Mouse (Mus musculus): ENCODE data around the gene Gm49322.

The Gm49322 gene

DNA sequence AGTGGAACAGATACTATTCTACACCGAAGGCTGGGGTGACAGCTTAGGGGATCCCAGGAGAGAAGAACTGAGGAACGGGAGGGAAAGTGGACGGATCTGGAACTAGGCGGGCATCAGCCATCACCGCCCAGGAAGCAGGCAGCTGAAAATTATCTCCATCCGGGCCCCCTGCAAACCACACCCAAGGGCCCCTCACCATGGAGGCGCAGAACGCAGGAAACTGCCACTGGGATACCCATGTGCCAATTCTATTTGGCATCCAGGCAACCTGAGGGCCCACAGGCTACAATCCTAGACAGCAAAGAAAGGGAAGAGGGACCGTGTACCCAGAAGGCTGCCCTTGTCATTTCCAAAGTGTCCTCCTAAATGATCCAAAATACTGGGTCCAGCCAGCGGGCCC lies 35.4 kb upstream of the Gm49322 start:
- Histone ChIP-seq H3K9me3 (ENCODE audit: low read length) (no peaks in the 10 kb centered on the region), H3K27me3 (ENCODE audit: insufficient read depth, low read length) (no peaks in the 10 kb centered on the region), H3K4me1 (replicated peaks; ENCODE audit: low read depth, low read length) (peaks cover 100% of the 10 kb centered on the region), H3K4me3 (replicated peaks; ENCODE audit: low read length) (peak overlapping the region; percentile 72), H3K36me3 (ENCODE audit: insufficient read depth, low read length) (peaks cover 57% of the 10 kb centered on the region)
- TF ChIP-seq CTCF (conservative IDR thresholded peaks at IDR 0.05; ENCODE audit: low read length) (no peak), POU5F1 (IDR thresholded peaks at IDR 0.05; ENCODE audit: borderline replicate concordance, low read length) (no peak), NANOG (IDR thresholded peaks at IDR 0.05; ENCODE audit: borderline replicate concordance, low read length) (no peak)

DNA sequence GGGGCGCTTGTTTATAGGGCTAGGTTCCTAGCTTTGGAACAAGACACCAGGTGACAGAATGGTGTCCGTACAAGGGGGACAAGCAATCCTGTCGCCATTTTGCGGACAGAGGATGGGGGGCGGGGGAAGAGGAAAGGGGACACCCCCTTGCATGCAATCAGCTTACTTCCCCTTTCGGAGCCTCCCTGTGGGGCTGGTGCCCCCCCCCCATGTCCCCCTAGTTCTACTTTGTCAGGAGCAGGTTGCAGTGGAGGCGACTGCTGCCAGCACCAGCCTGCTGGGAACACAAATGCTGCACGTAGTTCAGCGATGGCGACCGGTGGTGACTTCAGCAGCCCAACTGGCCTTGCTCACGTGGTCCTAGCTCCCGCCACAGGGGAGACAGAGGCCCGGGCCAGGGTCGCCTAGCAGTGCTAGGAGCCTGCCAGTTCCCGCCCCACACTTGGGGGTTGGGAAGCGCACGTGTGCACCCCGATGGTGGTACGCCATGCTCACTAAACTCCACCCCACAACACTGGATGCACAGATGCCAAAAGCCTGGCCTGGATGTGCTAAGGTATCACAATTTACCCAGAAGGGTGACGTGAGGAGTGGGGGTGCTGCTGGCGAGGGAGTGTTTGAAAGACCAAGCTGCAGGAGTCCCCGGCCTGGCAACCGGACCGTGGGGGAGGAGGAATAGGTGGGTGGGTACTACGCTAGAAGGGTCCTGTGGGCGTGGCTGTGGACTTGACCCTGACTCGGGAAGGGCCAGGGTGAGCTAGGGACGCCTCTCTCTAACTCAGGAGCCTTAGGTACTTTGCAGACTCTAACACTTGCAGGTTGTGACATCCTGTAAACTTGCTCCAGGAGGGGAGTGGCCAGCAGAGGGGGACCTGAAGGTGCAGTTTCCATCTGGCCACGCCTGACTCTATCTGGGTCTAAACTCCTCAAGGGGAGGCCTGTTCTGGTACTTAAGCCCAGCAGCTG lies 34.7 kb upstream of the Gm49322 start:
- no peak for TF ChIP-seq NANOG (IDR thresholded peaks at IDR 0.05; ENCODE audit: borderline replicate concordance, low read length)
- TF ChIP-seq POU5F1 (IDR thresholded peaks at IDR 0.05; ENCODE audit: borderline replicate concordance, low read length): no peak
- TF ChIP-seq CTCF (conservative IDR thresholded peaks at IDR 0.05; ENCODE audit: low read length): no peak

DNA sequence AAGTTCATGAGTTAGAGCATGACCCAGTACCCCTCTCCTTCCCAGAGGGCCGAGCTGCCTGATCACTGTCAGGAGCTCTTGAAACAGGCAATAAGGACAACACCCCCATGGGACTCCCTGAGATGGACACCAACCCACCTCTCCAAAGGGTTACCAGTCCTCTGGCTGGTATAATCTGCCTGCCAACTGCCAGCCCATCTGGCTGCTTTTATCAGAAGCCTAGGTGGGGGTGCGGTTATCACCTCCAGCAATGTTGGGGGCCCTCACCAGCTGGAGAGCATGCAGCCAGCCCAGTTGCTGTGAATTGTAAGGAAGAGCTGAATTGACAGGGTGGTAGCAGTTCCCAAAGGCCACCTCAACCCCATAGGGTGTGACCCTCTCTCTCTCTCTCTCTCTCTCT lies 33.3 kb upstream of the Gm49322 start:
- no peak for TF ChIP-seq NANOG (IDR thresholded peaks at IDR 0.05; ENCODE audit: borderline replicate concordance, low read length)
- no peak for TF ChIP-seq CTCF (conservative IDR thresholded peaks at IDR 0.05; ENCODE audit: low read length)
- no peak for TF ChIP-seq POU5F1 (IDR thresholded peaks at IDR 0.05; ENCODE audit: borderline replicate concordance, low read length)

More for the DNA sequence above, 34.7 kb upstream of the Gm49322 start:
- H3K27me3 ChIP-seq (ENCODE audit: insufficient read depth, low read length): no peaks in the 10 kb centered on the region
- peak overlapping the region; percentile 72 for H3K4me3 ChIP-seq (replicated peaks; ENCODE audit: low read length)
- peaks cover 54% of the 10 kb centered on the region for H3K36me3 ChIP-seq (ENCODE audit: insufficient read depth, low read length)
- H3K9me3 ChIP-seq (ENCODE audit: low read length): no peaks in the 10 kb centered on the region
- H3K4me1 ChIP-seq (replicated peaks; ENCODE audit: low read depth, low read length): peaks cover 100% of the 10 kb centered on the region

DNA sequence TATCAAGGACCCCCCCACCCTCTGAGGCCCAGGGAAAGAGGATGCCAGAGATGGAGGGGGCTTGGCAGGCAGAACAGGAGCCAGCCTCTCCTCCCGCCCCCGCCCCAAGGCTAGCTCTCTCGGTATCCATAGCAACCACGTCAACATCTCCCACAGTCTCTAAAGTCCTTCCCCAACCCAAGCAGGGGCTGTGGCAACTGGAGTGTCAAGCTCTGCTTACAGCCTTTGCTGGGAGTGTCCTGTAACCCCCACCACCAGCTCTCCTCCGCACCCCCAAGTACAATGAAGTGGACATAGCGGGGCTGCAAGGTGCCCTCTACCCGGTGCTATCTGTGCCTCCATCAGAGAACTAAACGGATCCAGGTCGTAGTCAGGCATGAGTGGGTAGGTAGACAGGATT lies 31.9 kb upstream of the Gm49322 start:
- H3K36me3 ChIP-seq (ENCODE audit: insufficient read depth, low read length): peaks cover 38% of the 10 kb centered on the region
- peak overlapping the region; percentile 30 for H3K4me3 ChIP-seq (replicated peaks; ENCODE audit: low read length)
- H3K27me3 ChIP-seq (ENCODE audit: insufficient read depth, low read length): no peaks in the 10 kb centered on the region
- no peaks in the 10 kb centered on the region for H3K9me3 ChIP-seq (ENCODE audit: low read length)
- TF ChIP-seq CTCF (conservative IDR thresholded peaks at IDR 0.05; ENCODE audit: low read length) (no peak), POU5F1 (IDR thresholded peaks at IDR 0.05; ENCODE audit: borderline replicate concordance, low read length) (no peak), NANOG (IDR thresholded peaks at IDR 0.05; ENCODE audit: borderline replicate concordance, low read length) (no peak)
- peaks cover 78% of the 10 kb centered on the region for H3K4me1 ChIP-seq (replicated peaks; ENCODE audit: low read depth, low read length)

More for the DNA sequence above, 33.3 kb upstream of the Gm49322 start:
- H3K27me3 ChIP-seq (ENCODE audit: insufficient read depth, low read length): no peaks in the 10 kb centered on the region
- H3K4me1 ChIP-seq (replicated peaks; ENCODE audit: low read depth, low read length): peaks cover 88% of the 10 kb centered on the region
- H3K4me3 ChIP-seq (replicated peaks; ENCODE audit: low read length): peak overlapping the region; percentile 72; the same call in 1 of the 2 replicates
- H3K36me3 ChIP-seq (ENCODE audit: insufficient read depth, low read length): peaks cover 53% of the 10 kb centered on the region
- no peaks in the 10 kb centered on the region for H3K9me3 ChIP-seq (ENCODE audit: low read length)

DNA sequence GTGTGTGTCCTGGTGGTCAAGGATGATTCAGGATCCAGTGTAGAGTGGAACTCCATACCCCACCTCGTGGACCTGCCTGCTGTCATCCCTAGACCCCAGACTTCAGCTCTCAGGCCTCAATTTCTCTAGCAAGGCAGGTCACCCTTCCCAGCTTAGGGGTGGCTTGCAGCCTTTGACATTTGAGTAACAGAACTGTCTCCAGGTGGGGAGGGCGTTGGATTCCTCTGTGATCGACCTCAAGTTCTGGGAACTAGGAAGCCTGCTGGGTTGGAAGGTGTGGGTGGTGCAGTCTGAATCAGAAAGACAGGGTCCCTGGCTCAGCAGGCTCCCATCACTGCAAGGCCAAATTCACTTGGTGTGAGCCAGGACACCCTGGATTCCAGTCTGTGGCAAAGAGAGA lies 30.9 kb upstream of the Gm49322 start:
- Histone ChIP-seq H3K27me3 (ENCODE audit: insufficient read depth, low read length) (no peaks in the 10 kb centered on the region), H3K9me3 (ENCODE audit: low read length) (no peaks in the 10 kb centered on the region), H3K4me1 (replicated peaks; ENCODE audit: low read depth, low read length) (peaks cover 78% of the 10 kb centered on the region), H3K36me3 (ENCODE audit: insufficient read depth, low read length) (peaks cover 32% of the 10 kb centered on the region), H3K4me3 (replicated peaks; ENCODE audit: low read length) (peak overlapping the region; percentile 93)
- no peak for TF ChIP-seq NANOG (IDR thresholded peaks at IDR 0.05; ENCODE audit: borderline replicate concordance, low read length)
- no peak for TF ChIP-seq CTCF (conservative IDR thresholded peaks at IDR 0.05; ENCODE audit: low read length)
- TF ChIP-seq POU5F1 (IDR thresholded peaks at IDR 0.05; ENCODE audit: borderline replicate concordance, low read length): no peak

DNA sequence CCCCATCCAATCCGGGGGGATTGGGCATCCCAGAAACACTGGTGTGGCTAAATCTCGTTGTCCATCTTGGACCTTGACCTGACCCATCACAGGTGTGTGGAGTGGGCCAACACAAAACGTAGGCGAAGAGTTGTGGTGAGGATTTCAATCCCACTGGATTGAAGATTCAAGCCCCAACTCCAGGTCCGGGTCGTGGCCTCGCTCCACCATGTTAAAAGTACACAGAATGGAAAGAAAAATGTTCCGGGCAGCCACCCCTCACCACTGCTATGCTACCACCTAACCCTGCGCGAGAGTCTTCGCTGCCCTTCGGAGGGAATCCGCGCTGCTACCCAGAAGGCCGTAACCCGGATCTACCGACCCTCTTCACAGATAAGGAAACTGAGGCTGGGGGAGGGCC lies 29.9 kb upstream of the Gm49322 start:
- H3K4me3 ChIP-seq (replicated peaks; ENCODE audit: low read length): peak overlapping the region; percentile 93
- no peak for TF ChIP-seq POU5F1 (IDR thresholded peaks at IDR 0.05; ENCODE audit: borderline replicate concordance, low read length)
- no peak for TF ChIP-seq CTCF (conservative IDR thresholded peaks at IDR 0.05; ENCODE audit: low read length)
- no peak for TF ChIP-seq NANOG (IDR thresholded peaks at IDR 0.05; ENCODE audit: borderline replicate concordance, low read length)
- peaks cover 71% of the 10 kb centered on the region for H3K4me1 ChIP-seq (replicated peaks; ENCODE audit: low read depth, low read length)
- no peaks in the 10 kb centered on the region for H3K9me3 ChIP-seq (ENCODE audit: low read length)
- no peaks in the 10 kb centered on the region for H3K27me3 ChIP-seq (ENCODE audit: insufficient read depth, low read length)
- peaks cover 35% of the 10 kb centered on the region for H3K36me3 ChIP-seq (ENCODE audit: insufficient read depth, low read length)

DNA sequence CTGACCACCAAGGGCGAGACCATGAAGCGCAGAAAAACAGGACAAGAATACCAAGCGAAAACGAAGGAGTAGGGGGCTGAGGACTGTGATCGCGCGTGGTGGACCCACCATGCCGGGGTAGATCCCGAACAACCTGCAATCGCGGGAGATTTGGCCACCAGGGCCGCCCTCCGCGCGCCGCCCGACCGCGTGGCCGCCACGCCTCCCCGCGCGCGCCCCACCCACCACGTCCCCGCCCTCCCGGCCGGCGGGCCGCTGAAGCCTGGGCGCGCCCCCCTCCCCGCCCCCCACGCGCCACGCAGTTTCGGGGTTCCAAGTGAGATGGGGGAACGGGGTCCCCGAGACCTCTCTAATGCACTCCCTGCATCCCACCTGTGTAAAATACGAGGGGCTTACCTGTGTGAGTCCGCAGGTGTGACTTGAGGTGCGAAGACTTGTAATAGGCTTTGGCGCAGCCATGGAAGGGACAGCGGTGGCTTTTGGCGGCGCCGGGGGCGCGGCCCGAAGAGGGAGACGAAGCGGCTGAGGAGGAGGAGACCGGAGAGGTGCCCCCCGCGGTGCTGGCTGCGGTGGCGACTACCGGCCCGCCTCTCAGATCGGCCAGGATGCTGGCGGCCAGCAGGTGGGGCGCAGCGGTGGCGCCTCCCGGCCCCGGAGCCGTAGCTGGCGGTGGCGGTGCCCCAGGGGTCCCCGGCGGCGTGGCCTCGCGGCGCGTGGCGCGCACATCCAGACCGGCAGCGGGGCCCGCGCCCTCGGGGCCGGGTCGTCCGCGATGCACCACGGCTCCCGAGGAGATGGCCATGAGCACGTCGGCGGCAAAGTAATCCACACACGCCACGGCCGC lies 29.2 kb upstream of the Gm49322 start:
- Histone ChIP-seq H3K27me3 (ENCODE audit: insufficient read depth, low read length) (no peaks in the 10 kb centered on the region), H3K9me3 (ENCODE audit: low read length) (no peaks in the 10 kb centered on the region), H3K36me3 (ENCODE audit: insufficient read depth, low read length) (peaks cover 42% of the 10 kb centered on the region), H3K4me1 (replicated peaks; ENCODE audit: low read depth, low read length) (peaks cover 65% of the 10 kb centered on the region), H3K4me3 (replicated peaks; ENCODE audit: low read length) (peak overlapping the region; percentile 93)
- TF ChIP-seq POU5F1 (IDR thresholded peaks at IDR 0.05; ENCODE audit: borderline replicate concordance, low read length): no peak
- TF ChIP-seq CTCF (conservative IDR thresholded peaks at IDR 0.05; ENCODE audit: low read length): no peak
- no peak for TF ChIP-seq NANOG (IDR thresholded peaks at IDR 0.05; ENCODE audit: borderline replicate concordance, low read length)
